Mouse (Mus musculus): ENCODE data around the gene Ahcyl2.

DNA sequence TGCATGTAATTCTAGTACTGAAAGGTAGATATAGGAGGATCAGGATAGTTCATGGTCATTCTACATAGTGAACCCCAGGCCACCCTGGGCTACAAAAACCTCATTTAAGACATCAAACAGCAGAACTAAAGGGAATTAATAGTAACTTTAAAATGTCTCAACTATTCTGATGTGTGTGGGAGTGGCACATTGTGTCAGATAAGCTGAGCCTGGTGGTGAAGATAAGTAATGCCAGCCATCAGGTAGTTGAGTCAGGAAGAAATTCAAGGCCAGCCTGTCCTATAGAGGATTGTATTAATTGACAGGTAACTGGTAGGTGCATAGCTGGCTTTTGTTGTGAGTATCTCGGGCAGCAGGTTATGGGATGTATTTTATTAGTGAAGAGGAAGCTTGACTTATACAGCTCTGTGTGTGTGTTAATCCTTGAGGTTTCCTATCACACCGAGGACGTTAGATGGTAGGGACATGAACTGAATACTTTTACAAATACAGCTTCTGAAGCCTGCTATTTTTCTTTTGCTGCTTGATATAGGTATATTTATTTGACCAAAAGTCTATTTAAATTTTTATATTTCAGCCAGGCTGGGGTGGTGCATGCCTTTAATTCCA, 16.7 kb downstream of the Ahcyl2 start:
- TF ChIP-seq EP300 (IDR thresholded peaks at IDR 0.05; ENCODE audit: insufficient read depth, low read depth, low read length) (no peak), CTCF (IDR thresholded peaks at IDR 0.05; ENCODE audit: low read depth, low read length) (no peak)

Data from ES-Bruce4 (cell line).